In genomic region chr13:74807446-74808151, GRCm38 (mm10) we compare ENCODE assay signal across 8 mouse cellular contexts. TPM values are rescaled to one million over a fixed set of nuclear protein-coding genes. Genes with fewer than 3 reads are reported as not detected.
DNase-seq lines count a peak whose midpoint lies in the region; ATAC-seq and TF ChIP-seq lines count a peak whose summit lies in the region.

No protein-coding gene starts in this region.

- TF ChIP-seq EP300 in MEL (IDR thresholded peaks at IDR 0.05; ENCODE audit: low read depth in 1 of 2, low read length in 2 of 2), result no peak

- no peaks in the 10 kb centered on the region for H3K27me3 ChIP-seq in MEL (ENCODE audit: control insufficient read depth in 1 of 2, insufficient read depth in 2 of 2, low read length in 2 of 2)
- H3K27me3 ChIP-seq in erythroblast, embryonic 14.5 days (ENCODE audit: control insufficient read depth), result no peaks in the 10 kb centered on the region
- no peaks in the 10 kb centered on the region for H3K27me3 ChIP-seq in heart, embryonic 12.5 days (replicated peaks)
- no peaks in the 10 kb centered on the region for H3K27me3 ChIP-seq in kidney, embryonic 16.5 days (ENCODE audit: insufficient read depth, low read length)

- DNase-seq in MEL (ENCODE audit: low read depth, low spot score), result peak; percentile 92
- peak; percentile 22 for DNase-seq in brain, adult 2 months (ENCODE audit: low read depth, low spot score)
- DNase-seq in lung, postnatal 36 days, result peak; percentile 93
- DNase-seq in ovary, postnatal 36 days (ENCODE audit: low spot score), result peak; percentile 71
- DNase-seq in urinary bladder, postnatal 4 days (ENCODE audit: low spot score in 2 of 2), result peak; percentile 75 to 77

- no peaks in the 10 kb centered on the region for H3K9me3 ChIP-seq in MEL (replicated peaks; ENCODE audit: insufficient read depth, low read length)
- no peaks in the 10 kb centered on the region for H3K9me3 ChIP-seq in erythroblast, embryonic 14.5 days (ENCODE audit: control insufficient read depth, low read length)
- no peaks in the 10 kb centered on the region for H3K9me3 ChIP-seq in heart, embryonic 12.5 days (replicated peaks)
- no peaks in the 10 kb centered on the region for H3K9me3 ChIP-seq in kidney, embryonic 16.5 days (ENCODE audit: low read length)

- peak in 1 of 2 experiments; percentile 33; a peak in 1 of 4 replicates for TF ChIP-seq POLR2A in MEL (IDR thresholded peaks at IDR 0.05; ENCODE audit: control insufficient read depth in 1 of 2, insufficient read depth in 1 of 2, low read depth in 1 of 2, low read length in 2 of 2, poor library complexity in 1 of 2)

- H3K27ac ChIP-seq in MEL (ENCODE audit: control insufficient read depth, low read depth, low read length), result peak overlapping the region; percentile 26; the same call in 1 of the 2 replicates
- peak overlapping the region; percentile 62 for H3K27ac ChIP-seq in heart, embryonic 12.5 days (ENCODE audit: poor library complexity, severe bottlenecking)
- H3K27ac ChIP-seq in kidney, embryonic 16.5 days (ENCODE audit: low read length), result peak overlapping the region; percentile 82; the same call in 1 of the 2 replicates

- H3K36me3 ChIP-seq in MEL (ENCODE audit: control insufficient read depth in 1 of 2, insufficient read depth in 2 of 2, low read length in 2 of 2), result peaks cover 0 to 8% of the 10 kb centered on the region in 2 experiments; a peak in 2 of 4 replicates
- H3K36me3 ChIP-seq in erythroblast, embryonic 14.5 days (ENCODE audit: control insufficient read depth), result no peaks in the 10 kb centered on the region
- H3K36me3 ChIP-seq in heart, embryonic 12.5 days, result no peaks in the 10 kb centered on the region
- no peaks in the 10 kb centered on the region for H3K36me3 ChIP-seq in kidney, embryonic 16.5 days (ENCODE audit: insufficient read depth, low read length)

- H3K4me3 ChIP-seq in MEL (ENCODE audit: control insufficient read depth in 1 of 2, insufficient read depth in 1 of 2, low read depth in 2 of 2, low read length in 2 of 2), result peak overlapping the region; percentile 86 to 97
- H3K4me3 ChIP-seq in erythroblast, embryonic 14.5 days (replicated peaks), result peak overlapping the region; percentile 80
- peak overlapping the region; percentile 74 for H3K4me3 ChIP-seq in heart, embryonic 12.5 days
- H3K4me3 ChIP-seq in kidney, embryonic 16.5 days (ENCODE audit: low read length), result peak overlapping the region; percentile 86

- peak; percentile 97 for ATAC-seq in heart, embryonic 12.5 days (ENCODE audit: insufficient number of reproducible peaks, low FRiP score)
- peak; percentile 99 for ATAC-seq in kidney, embryonic 16.5 days (ENCODE audit: low FRiP score, low TSS enrichment)

- H3K4me2 ChIP-seq in heart, embryonic 12.5 days, result peak overlapping the region; percentile 94
- H3K4me2 ChIP-seq in kidney, embryonic 16.5 days (replicated peaks; ENCODE audit: low read depth, low read length), result peak overlapping the region; percentile 95

- no peak for TF ChIP-seq CTCF in MEL (IDR thresholded peaks at IDR 0.05 in 2 of 3, conservative IDR thresholded peaks at IDR 0.05 in 1 of 3; ENCODE audit: control insufficient read depth in 1 of 3, insufficient read depth in 1 of 3, low read depth in 2 of 3, low read length in 3 of 3, poor library complexity in 1 of 3, severe bottlenecking in 1 of 3)

- H3K9ac ChIP-seq in MEL (ENCODE audit: control insufficient read depth, low read depth, low read length, poor library complexity, severe bottlenecking), result peak overlapping the region; percentile 76
- peak overlapping the region; percentile 72 for H3K9ac ChIP-seq in heart, embryonic 12.5 days
- peak overlapping the region; percentile 87 for H3K9ac ChIP-seq in kidney, embryonic 16.5 days (replicated peaks; ENCODE audit: low read length)

- no peak for TF ChIP-seq RAD21 in MEL (IDR thresholded peaks at IDR 0.05; ENCODE audit: low read depth, low read length)

- H3K4me1 ChIP-seq in MEL (ENCODE audit: control insufficient read depth in 1 of 2, insufficient read depth in 2 of 2, low read length in 2 of 2), result no peaks in the 10 kb centered on the region
- H3K4me1 ChIP-seq in erythroblast, embryonic 14.5 days (ENCODE audit: control insufficient read depth), result peaks cover 21% of the 10 kb centered on the region
- peaks cover 6% of the 10 kb centered on the region for H3K4me1 ChIP-seq in heart, embryonic 12.5 days (replicated peaks)
- peaks cover 4% of the 10 kb centered on the region; the same call in 1 of the 2 replicates for H3K4me1 ChIP-seq in kidney, embryonic 16.5 days (ENCODE audit: insufficient read depth, low read length)

- WGBS in heart, embryonic 12.5 days, result 1% methylated on average over 31 of the region's 31 CpGs
- WGBS in kidney, embryonic 16.5 days, result under 1% methylated on average over 31 of the region's 31 CpGs

- H3K79me2 ChIP-seq in MEL (ENCODE audit: control insufficient read depth, insufficient read depth, low read length, poor library complexity), result no peaks in the 10 kb centered on the region; the same call in 1 of the 2 replicates

TF ChIP-seq in MEL, 35 proteins besides CTCF, POLR2A, EP300 and RAD21:
- TF ChIP-seq HCFC1 (IDR thresholded peaks at IDR 0.05; ENCODE audit: low read depth, low read length) (no peak; the same call in 1 of the 2 replicates), ZC3H11A (IDR thresholded peaks at IDR 0.05; ENCODE audit: low read depth, low read length) (no peak), MXI1 (IDR thresholded peaks at IDR 0.05; ENCODE audit: low read depth, low read length) (0 out of 2 replicates have a peak, but pooled peaks have one; percentile 59), NELFE (IDR thresholded peaks at IDR 0.05; ENCODE audit: low read depth, low read length) (no peak), KAT2A (conservative IDR thresholded peaks at IDR 0.05; ENCODE audit: low read depth, low read length) (no peak), ETS1 (IDR thresholded peaks at IDR 0.05; ENCODE audit: low read depth, low read length) (peak; percentile 63; the same call in 1 of the 2 replicates), TCF12 (IDR thresholded peaks at IDR 0.05; ENCODE audit: low read depth, low read length) (peak; percentile 38; the same call in 1 of the 2 replicates), SIN3A (IDR thresholded peaks at IDR 0.05; ENCODE audit: low read length) (peak; percentile 54; the same call in 1 of the 2 replicates), ZKSCAN1 (IDR thresholded peaks at IDR 0.05; ENCODE audit: low read depth, low read length) (no peak), JUND (IDR thresholded peaks at IDR 0.05; ENCODE audit: low read depth, low read length) (no peak)

RNA-seq across cellular contexts. Expression of gene Cast, which starts 1.0 kb away (rescaled TPM):
- total RNA-seq in MEL (2012; rRNA removed), result 8.7 and 9.0 TPM in 2 replicates
- 10 to 100 TPM in 1 of 2 experiments, not detected in 1; 15.8 TPM for polyA plus RNA-seq in MEL (2012; ENCODE audit: insufficient read depth in 1 of 2, insufficient read length in 2 of 2, low read depth in 1 of 2, low replicate concordance in 2 of 2, missing spikeins in 1 of 2)
- 1.6 and 2.7 TPM in 2 replicates for polyA plus RNA-seq in erythroblast, embryonic 14.5 days (2012)
- polyA plus RNA-seq in heart, embryonic 12.5 days (2016; fragmentation: Nextera tagmentation; extraction: Ambion mirVana), result 63.5 and 64.5 TPM in 2 replicates
- 32.6 and 34.7 TPM in 2 replicates for polyA plus RNA-seq in kidney, embryonic 16.5 days (2015; fragmentation: Nextera tagmentation; extraction: Ambion mirVana)

Comparison
In these comparisons a context has a peak if more than half of its experiments do, and no peak if none do; other contexts are left out.
1. Peak in every context shown above with its lines: DNase-seq, ATAC-seq, H3K4me3 ChIP-seq and H3K27ac ChIP-seq.
2. DNase-seq: peak in every context shown above with its lines; median percentile 93 in lung, postnatal 36 days; 92 in MEL; 76 in urinary bladder, postnatal 4 days; 71 in ovary, postnatal 36 days; 22 in brain, adult 2 months.
3. H3K27ac ChIP-seq: peak in every context shown above with its lines; median percentile 82 in kidney, embryonic 16.5 days; 62 in heart, embryonic 12.5 days; 26 in MEL.